Mouse (Mus musculus) MEL (cell line): ENCODE results near the gene Lrba.

Experiments used
- CTCF ChIP-seq, 3 experiments: IDR thresholded peaks in 2 of 3; conservative IDR thresholded peaks in 1 of 3; 2 replicates each; pipeline ENCODE4 v1.5.1; 2011 to 2012; ENCODE audit warnings: low read length in 3 of 3, low read depth in 2 of 3, mild to moderate bottlenecking in 2 of 3, improper control_type of control experiment in 1 of 3, inconsistent platforms in 1 of 3, mixed read lengths in 1 of 3, moderate library complexity in 1 of 3; ENCODE audit not compliant: control insufficient read depth in 1 of 3, insufficient read depth in 1 of 3, poor library complexity in 1 of 3, severe bottlenecking in 1 of 3
- EP300 ChIP-seq, 2 experiments: IDR thresholded peaks; 2 replicates each; pipeline ENCODE4 v1.6.1; 2011; ENCODE audit warnings: improper control_type of control experiment in 2 of 2, low read length in 2 of 2, low read depth in 1 of 2, mild to moderate bottlenecking in 1 of 2
- POLR2A ChIP-seq, 2 experiments: IDR thresholded peaks; 2 replicates each; pipeline ENCODE4 v1.6.1; 2011 to 2012; ENCODE audit warnings: low read length in 2 of 2, mild to moderate bottlenecking in 2 of 2, control low read depth in 1 of 2, improper control_type of control experiment in 1 of 2, low read depth in 1 of 2, moderate library complexity in 1 of 2; ENCODE audit not compliant: control insufficient read depth in 1 of 2, insufficient read depth in 1 of 2, poor library complexity in 1 of 2
- POLR2AphosphoS2 ChIP-seq: IDR thresholded peaks from 2 replicates; pipeline ENCODE4 v1.6.1; 2011; ENCODE audit warnings: low read length, improper control_type of control experiment
- USF2 ChIP-seq, 2 experiments: IDR thresholded peaks; 2 replicates each; pipeline ENCODE4 v1.6.1; 2011 to 2012; ENCODE audit warnings: improper control_type of control experiment in 2 of 2, low read length in 2 of 2, borderline replicate concordance in 1 of 2, inconsistent platforms in 1 of 2, low read depth in 1 of 2, mild to moderate bottlenecking in 1 of 2; ENCODE audit not compliant: insufficient read depth in 1 of 2

DNA sequence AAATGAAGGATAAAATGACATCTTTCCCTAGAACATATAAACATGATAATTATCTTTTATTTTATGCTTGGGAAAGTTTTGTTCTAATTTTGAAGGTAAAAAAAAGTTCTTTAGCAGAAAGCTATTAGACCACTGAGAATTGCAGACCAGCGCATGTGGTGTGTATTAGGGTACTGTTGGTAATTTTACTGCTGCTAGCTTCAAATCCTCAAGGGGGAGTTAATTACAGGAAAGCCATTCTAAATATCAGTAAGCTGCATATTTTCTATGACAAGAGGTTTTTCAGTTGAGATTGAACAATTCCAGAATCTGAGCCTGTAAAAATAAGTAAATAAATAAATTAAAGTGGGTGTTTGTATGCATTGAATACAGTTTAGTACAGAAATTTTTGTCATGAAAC is 312.3 kb downstream of the Lrba start:
- TF ChIP-seq CTCF (IDR thresholded peaks at IDR 0.05 in 2 of 3, conservative IDR thresholded peaks at IDR 0.05 in 1 of 3; ENCODE audit: control insufficient read depth in 1 of 3, insufficient read depth in 1 of 3, low read depth in 2 of 3, low read length in 3 of 3, poor library complexity in 1 of 3, severe bottlenecking in 1 of 3), result no peak
- TF ChIP-seq POLR2AphosphoS2, result no peak
- TF ChIP-seq EP300 (IDR thresholded peaks at IDR 0.05; ENCODE audit: low read depth in 1 of 2, low read length in 2 of 2), result no peak
- no peak for TF ChIP-seq USF2 (IDR thresholded peaks at IDR 0.05; ENCODE audit: borderline replicate concordance in 1 of 2, insufficient read depth in 1 of 2, low read depth in 1 of 2, low read length in 2 of 2)
- no peak for TF ChIP-seq POLR2A (IDR thresholded peaks at IDR 0.05; ENCODE audit: control insufficient read depth in 1 of 2, insufficient read depth in 1 of 2, low read depth in 1 of 2, low read length in 2 of 2, poor library complexity in 1 of 2)
